Mouse (Mus musculus): ENCODE results near the gene Ppm1a.
A peak's percentile ranks its signal among the peaks of the same experiment; 100 is the strongest.

The Ppm1a gene

DNA sequence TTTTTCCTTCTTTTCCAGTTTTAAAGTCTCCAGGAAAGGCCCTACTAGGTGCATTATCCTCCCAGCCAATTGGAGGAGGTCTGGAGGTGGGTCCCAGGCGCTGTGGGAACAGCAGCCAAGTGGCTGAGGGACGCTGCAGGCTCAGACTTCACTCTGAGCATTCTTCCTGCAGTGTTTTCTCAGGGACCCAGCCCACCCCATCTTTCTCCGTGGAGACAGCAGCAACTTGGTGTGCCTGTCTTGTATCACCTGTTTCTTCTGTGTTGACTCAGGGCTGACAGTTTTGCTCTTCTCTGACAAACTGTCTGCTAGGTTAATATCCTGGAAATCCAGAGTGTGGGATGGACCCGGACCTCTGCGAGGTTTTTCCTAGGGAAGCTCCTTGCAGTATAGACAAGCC lies 68.4 kb downstream of the Ppm1a start:
- no peak for DNase-seq (ENCODE audit: low read depth, low spot score)

DNA sequence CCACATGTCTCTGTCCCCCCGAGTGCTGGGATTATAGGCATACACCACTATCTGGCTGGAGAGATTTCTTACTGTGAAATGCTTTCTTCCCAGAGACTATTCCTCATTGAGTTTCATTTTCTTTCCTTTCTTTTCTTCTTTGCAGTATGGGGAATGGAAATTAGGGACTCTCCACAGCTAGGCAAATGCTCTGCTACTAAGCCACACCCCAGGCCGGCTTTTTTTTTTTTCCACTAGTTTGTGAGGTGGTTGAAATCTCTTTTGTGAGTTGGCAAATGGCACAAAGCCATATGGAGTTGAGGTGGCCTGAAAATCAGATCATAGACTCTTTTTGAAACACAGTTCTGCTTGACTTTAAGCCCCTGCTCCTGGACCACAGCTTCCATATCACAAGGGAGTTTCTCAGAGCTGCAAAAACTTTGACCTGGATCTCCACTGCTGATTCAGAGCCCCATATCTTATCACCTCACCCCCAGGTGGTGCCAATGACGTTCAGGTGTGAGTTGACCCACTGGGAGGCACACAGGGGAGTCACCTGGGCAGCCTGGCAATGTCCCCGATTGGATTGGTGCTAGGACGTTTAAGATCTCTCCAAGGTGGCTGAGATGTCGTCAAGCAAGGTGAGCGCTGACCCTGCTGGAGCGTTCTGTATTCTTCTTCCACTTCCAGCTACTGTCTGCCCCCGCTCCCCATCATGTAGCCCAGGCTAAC lies 71.7 kb downstream of the Ppm1a start:
- no peak for DNase-seq (ENCODE audit: low read depth, low spot score)

DNA sequence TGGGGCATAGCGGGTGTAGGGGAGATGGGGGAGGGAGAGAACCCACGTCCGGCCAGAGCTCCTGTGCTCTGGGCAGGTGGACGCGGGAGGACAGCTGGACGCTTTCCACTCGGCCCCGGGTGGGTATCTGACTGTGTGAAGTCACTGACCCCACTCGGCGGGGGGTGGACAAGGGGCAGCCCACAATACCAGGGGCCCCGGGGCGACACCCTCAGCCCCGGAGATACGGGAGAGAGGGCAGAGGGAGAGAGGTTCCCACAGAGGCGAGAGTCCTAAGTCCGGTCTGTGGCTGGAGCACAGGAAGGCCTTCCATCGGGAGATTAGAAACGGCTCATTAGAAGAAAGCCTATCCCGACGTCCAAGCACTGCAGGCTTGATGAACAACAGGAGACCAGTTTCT lies 72.5 kb downstream of the Ppm1a start:
- no peak for DNase-seq (ENCODE audit: low read depth, low spot score)

DNA sequence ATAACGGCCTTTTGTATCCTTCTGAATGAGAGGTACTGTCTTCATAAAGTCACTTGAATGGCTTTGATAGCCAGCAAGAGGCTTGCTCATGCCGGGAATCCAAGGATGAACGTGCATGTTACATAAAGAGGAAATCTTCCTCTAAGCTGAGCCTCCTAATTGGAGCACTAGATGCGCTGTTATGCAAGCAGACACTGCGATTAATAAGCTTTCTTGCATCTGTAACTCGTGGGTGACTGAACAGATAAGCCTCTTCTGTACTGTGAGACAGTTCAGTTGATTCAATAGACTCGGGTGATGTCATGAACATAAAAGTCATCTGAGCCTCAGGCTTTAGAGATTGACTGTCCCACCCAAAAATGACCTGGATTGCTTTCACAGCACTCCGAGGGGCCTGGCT lies 73.1 kb downstream of the Ppm1a start:
- no peak for DNase-seq (ENCODE audit: low read depth, low spot score)

DNA sequence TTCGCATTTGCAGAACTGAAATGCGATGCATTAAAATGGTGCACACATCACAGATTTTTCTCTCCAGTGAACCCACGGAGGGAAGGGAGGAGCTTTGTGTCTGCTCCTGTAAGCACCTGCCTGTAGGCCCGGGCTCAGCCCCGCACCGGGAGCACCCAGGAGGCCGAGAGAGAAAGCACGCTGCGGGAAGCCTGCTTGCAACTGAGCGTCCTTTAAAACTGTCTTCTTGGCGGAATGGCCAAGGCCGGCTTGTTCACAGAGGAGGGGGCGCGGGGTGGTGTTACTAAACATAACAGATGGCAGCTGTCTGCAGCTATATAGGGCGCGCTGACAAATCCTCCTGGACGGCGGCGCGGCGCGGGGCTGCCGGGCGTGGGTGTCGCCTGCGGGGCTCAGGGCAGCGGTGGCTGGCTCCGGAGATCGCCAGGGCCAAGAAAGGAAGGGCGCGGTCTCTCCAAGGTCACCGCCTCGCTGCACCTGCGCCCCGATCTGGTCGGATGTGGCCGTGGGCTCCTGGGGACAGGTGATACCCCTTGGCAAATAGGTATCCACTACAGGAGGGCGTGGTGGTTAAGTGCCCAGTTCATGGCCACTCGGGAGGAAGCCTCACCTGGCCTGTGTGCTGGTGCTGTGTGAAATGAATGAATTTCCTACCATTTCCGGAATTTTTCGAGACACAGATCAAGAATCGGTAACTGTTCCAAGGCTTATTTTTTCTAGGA lies 74.6 kb downstream of the Ppm1a start:
- DNase-seq (ENCODE audit: low read depth, low spot score) = no peak

DNA sequence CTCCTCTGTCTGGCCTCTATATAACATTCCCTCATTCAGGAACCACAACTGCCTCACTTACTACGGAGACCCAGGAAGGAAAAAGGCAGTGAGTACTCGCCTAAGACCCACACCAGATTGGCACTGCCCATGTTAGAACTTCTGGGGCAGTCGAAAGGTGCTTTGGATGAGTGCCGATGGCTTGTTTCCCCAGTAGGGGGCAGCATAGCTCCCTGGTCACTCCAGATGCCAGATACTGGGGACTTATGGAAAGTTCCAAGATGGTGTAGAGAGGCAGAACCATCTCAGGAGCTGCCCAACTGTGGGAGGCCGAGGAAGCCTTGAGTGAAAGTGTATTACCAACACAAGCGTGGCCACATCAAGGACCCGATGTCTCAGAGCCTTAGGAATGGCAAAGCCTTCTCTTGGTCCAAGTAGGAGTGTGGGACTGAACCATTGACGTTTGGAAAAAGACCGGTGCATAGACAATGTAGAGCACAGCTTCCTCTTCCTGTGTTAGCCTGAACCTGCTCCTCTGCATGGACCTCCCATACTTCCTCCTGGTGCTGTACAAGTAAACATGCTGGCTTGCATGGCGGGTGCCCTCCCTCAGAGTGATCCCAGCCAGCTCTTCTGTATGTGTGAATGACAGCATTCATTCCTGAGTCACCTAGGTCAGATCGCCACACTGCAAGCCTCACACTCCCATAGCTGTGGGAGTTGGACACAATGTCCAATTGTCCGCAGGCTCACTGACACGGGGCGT lies 77.7 kb downstream of the Ppm1a start:
- peak; percentile 6 for DNase-seq (ENCODE audit: low read depth, low spot score)

DNA sequence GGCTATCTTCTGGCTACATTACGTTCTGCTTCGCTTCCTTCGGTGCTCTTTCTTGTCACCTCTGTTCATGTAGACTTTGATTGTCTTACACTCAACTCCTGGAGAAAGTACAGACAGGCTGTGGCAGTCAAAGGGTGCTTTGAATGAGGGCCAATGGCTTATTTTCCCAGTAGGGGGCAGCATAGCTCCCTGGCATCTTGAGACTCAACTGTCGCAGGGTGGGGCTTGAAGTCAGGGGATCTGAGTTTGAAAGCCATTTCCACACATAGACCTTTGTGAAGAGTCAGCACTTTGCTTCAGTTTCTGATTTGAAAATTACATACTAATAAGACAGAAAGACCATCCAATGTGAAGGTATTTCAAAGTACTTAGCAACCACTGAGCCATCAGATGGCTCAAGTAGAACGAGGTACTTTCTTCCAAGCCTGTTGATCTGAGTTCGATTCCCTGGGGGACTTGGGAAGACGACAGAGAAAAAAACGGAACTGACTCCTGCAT lies 78.3 kb downstream of the Ppm1a start:
- DNase-seq (ENCODE audit: low read depth, low spot score) = no peak

DNA sequence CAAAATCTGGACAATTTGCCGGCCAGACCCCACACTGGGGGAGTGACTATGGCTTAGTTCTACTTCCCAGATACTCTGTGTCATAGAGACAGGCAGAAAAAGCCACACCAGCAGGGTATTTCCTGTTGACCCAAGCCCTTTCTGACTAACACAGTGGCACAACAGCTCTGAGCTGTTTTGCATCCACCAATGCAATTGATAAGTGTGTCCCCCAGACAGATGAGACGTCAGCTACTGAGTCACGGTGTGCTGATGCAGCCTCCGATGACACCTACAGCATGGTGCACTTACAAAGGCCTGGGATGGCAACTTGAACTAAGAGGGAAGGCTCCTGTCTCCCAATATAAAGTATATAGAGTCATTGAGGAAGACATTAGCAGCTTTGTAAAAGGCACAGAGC lies 80.0 kb downstream of the Ppm1a start:
- no peak for DNase-seq (ENCODE audit: low read depth, low spot score)

DNA sequence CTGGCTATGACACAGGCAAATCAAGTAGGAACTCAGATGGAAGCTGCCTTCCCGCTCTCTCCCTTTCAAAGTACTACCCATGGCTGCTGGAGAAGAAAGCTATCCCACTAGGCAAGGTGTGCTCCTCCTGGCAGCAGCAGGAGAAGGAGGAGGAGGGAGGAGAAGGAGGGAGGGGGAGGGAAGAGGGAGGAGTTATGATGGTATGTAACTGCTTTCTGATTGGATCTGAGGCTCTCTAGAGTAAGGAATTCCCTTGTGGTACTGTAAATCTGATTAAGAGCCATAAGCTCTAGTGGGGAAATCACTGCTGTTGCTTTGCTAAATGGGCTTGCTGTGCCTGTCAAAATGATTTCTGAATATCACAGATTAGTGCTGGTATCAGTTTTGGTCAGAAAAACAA lies 84.2 kb downstream of the Ppm1a start:
- DNase-seq (ENCODE audit: low read depth, low spot score) = no peak

DNA sequence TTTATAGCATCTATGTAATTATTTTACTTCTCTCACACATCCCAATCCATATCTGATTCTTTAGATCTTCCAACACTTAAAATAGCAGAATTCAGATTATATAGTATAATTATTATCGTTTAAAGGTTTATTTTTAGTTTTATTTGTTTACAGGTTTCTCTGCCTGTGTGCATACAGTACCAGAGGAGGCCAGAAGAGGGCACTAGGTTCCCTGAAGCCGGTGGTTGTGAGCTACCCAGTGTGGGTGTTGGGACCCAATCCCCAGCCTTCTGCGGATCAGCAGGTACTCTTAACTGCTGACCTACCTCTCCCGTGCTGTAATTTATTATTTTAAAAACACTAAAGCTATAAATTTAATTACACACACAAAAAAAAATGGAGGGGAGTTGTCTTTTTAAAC lies 85.9 kb downstream of the Ppm1a start:
- DNase-seq (ENCODE audit: low read depth, low spot score) = no peak

DNA sequence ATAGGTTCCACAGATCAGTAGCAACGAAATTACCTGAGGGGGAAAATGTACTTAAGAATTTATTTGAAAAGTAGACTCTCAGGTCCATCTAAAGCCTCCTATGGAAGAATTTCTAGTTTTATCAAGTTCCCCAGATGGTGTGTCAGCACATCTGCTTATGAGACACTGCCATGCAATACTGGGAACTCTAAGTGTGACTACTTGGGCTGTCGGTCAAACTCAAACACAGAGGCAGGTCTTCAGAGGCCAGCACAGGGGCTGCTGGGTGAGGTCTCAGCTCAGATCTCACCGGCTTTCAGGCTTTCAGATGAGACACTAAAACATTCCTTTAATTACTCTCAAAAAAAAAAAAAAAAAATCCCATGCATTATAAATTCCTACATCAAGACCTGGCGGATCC lies 86.3 kb downstream of the Ppm1a start:
- DNase-seq (ENCODE audit: low read depth, low spot score) = no peak

DNA sequence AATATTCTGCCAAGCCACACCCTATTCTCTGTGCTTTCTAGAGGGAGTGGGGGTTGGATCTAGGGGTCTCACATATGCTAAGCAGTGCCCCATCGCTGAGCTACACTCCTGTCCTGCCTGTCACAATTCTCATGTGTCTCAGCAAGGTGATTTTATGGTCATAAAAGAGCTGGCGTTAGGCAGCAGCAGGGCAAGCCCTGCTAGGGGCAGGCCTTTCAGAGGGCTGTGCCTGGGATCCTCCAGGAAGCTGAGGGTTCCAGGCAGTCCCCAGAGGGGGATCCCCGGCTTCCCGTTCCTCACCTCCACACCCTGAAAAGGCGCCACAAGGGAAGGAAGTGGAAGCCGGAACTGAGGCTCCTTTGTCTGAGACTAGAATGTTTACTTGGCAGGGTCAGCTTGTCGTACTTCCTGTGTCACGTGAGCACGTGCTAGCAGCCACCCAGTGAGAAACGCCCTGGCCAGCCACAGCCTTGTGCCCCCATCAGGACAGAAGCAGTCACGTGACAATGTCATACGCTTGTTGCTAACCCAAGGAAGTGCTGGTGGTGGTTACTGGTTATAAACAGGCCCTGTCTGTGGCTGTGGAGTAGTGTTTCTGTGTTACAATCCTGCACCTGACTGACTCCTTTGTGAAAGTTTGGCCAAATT lies 86.8 kb downstream of the Ppm1a start:
- no peak for DNase-seq (ENCODE audit: low read depth, low spot score)

DNA sequence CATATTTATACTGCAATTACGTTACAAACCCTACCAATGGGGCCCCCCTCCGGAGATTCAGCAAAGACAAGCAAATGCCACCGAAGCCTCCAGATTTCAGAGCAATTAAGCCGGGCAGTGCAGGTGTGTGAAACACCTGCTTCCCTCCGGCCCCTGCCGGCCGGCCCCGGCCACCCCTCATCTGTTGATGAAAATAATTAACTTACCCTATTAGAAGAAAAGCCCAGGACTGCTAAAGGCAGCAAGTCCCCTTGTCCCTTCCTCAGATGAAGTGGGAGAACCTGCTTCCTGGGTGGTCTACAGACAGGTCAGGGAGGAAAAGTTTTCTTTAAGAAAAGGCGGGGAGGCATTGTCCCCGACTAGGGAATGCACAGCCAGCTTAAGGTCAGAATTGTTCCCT lies 88.7 kb downstream of the Ppm1a start:
- no peak for DNase-seq (ENCODE audit: low read depth, low spot score)

DNA sequence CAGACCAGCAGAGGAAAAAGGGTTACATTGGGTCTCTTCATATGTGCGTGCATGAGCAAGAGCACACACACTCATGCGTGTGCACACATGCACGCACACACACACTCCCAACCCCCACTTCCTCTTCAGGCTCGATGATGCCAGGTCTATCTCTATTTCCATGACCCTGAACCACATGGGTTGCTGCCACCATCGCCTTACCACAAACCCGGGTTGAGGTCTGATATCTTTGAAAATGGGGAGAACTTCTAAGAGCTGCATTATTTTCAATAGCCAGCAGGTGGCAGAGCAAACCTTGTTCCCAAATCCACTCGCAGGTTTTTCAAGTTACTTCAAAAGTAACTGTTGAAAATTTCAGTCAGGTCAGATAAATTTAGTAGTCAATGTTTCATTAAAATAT lies 90.5 kb downstream of the Ppm1a start:
- DNase-seq (ENCODE audit: low read depth, low spot score) = peak; percentile 3

All from c-Kit-negative CD71-positive TER-119-positive erythroid progenitor cells, embryonic 14.5 days (primary cell).